Mouse (Mus musculus): ENCODE data around the gene Otop2. TPM values are rescaled to one million over a fixed set of nuclear protein-coding genes. Genes with fewer than 3 reads are reported as not detected.

Otop2 gene
- polyA plus RNA-seq, 1 experiment from 2014 or later, result not detected

Other genes starting within 250 kb of the Otop2 start
- 0.23 to 1.8 TPM (median 0.40 TPM) in 3 replicates for gene Cd300e, start 245.0 kb upstream of the Otop2 start, polyA plus RNA-seq (2018)
- gene Rab37, start 215.7 kb upstream of the Otop2 start, polyA plus RNA-seq (2018), result 0.43 to 1.1 TPM (median 0.64 TPM) in 3 replicates
- 76.9 to 122 TPM (median 90.4 TPM) in 3 replicates for gene Cd300lf, start 173.2 kb upstream of the Otop2 start, polyA plus RNA-seq (2018)
- gene Slc9a3r1, start 143.8 kb upstream of the Otop2 start, polyA plus RNA-seq (2018), result 158 to 302 TPM (median 169 TPM) in 3 replicates
- 86.7 to 149 TPM (median 97.3 TPM) in 3 replicates for gene Tmem104, start 119.7 kb upstream of the Otop2 start, polyA plus RNA-seq (2018)
- 49.9 to 79.6 TPM (median 50.9 TPM) in 3 replicates for gene Nat9, start 119.3 kb upstream of the Otop2 start, polyA plus RNA-seq (2018)
- not detected in 3 replicates for gene Grin2c, start 39.9 kb upstream of the Otop2 start, polyA plus RNA-seq (2018)
- 2.3 to 6.0 TPM (median 4.3 TPM) in 3 replicates for gene Fdxr, start 30.1 kb upstream of the Otop2 start, polyA plus RNA-seq (2018)
- 0.52 to 1.4 TPM (median 0.90 TPM) in 3 replicates for gene Fads6, start 9.5 kb upstream of the Otop2 start, polyA plus RNA-seq (2018)
- gene Ush1g, start 14.9 kb downstream of the Otop2 start, polyA plus RNA-seq (2018), result not detected in 3 replicates
- not detected in 3 replicates for gene Otop3, start 27.6 kb downstream of the Otop2 start, polyA plus RNA-seq (2018)
- not detected in 3 replicates for gene Hid1, start 60.6 kb downstream of the Otop2 start, polyA plus RNA-seq (2018)
- gene Cdr2l, start 74.8 kb downstream of the Otop2 start, polyA plus RNA-seq (2018), result 0.06 TPM in 1 of 3 replicates, not detected in the others
- gene Mrpl58, start 96.6 kb downstream of the Otop2 start, polyA plus RNA-seq (2018), result 33.0 to 43.0 TPM (median 39.2 TPM) in 3 replicates
- 377 to 621 TPM (median 390 TPM) in 3 replicates for gene Atp5h, start 112.8 kb downstream of the Otop2 start, polyA plus RNA-seq (2018)
- gene Kctd2, start 113.0 kb downstream of the Otop2 start, polyA plus RNA-seq (2018), result 13.7 to 21.3 TPM (median 17.9 TPM) in 3 replicates
- not detected in 3 replicates for gene Trim80, start 133.4 kb downstream of the Otop2 start, polyA plus RNA-seq (2018)
- not detected in 3 replicates for gene Slc16a5, start 155.3 kb downstream of the Otop2 start, polyA plus RNA-seq (2018)
- gene Armc7, start 168.5 kb downstream of the Otop2 start, polyA plus RNA-seq (2018), result 21.4 to 26.8 TPM (median 22.9 TPM) in 3 replicates
- gene Nt5c, start 184.7 kb downstream of the Otop2 start, polyA plus RNA-seq (2018), result 54.5 to 73.7 TPM (median 60.1 TPM) in 3 replicates
- 68.8 to 166 TPM (median 152 TPM) in 3 replicates for gene Jpt1, start 207.2 kb downstream of the Otop2 start, polyA plus RNA-seq (2018)
- gene Sumo2, start 229.1 kb downstream of the Otop2 start, polyA plus RNA-seq (2018), result 229 to 319 TPM (median 316 TPM) in 3 replicates

All from macrophage (primary cell).